Mouse (Mus musculus) embryonic stem cell, embryonic (primary cell): ENCODE measurements around the gene Pycr2.

ENCODE experiments used
- CTCF ChIA-PET, 4 experiments: fragments of 300-600 bp in 2 of 4; fragments of 350-600 bp in 2 of 4; sonication (Branson Sonifier 250); formaldehyde crosslinking; loops; one replicate each; lab custom pipeline; 2022; ENCODE audit warnings: inconsistent platforms in 2 of 4; lab: Charles Lee
- POLR2A ChIA-PET, 4 experiments: fragments of 300-600 bp in 2 of 4; fragments of 350-600 bp in 2 of 4; sonication (Branson Sonifier 250); formaldehyde crosslinking; loops; one replicate each; lab custom pipeline; 2022; ENCODE audit warnings: antibody characterized with exemption in 4 of 4, inconsistent platforms in 1 of 4; lab: Charles Lee

The Pycr2 gene

DNA sequence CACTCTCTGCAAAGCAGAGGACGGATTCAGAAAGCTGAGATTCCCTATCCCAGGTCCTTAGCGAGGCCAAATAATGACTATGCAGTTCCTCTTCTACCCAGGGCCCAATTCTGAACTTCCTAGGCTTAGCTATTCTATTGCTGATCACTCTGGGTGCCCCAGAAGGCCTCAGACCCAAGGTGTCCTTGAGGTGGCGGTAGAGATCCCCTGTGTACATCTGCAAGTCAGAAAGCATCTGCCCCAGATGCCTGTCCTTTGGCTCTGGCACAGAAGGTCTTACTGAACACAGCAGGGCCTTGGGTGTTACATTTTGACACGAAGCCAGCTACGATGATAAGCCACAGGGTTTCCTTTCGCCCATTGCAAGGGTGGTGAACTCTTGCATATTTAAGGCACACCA is 14.3 kb upstream of the Pycr2 start:
- ChIA-PET CTCF (interaction anchor here (0.7 to 3.9 kb wide), 35 partner anchors 10 to 695 kb away, joined by 3 to 46 read pairs (median 5); partner anchors contain the start of genes Lefty1 (in 1 of the 4), Pycr2 (in 1 of the 4) and Sde2 (in 1 of the 4)), POLR2A (interaction anchor here (0.6 to 8.2 kb wide), 82 partner anchors 8 to 1132 kb away, joined by 3 to 275 read pairs (median 9); partner anchors contain the start of genes Lefty1 (in 3 of the 4), Pycr2 (in 3 of the 4), Sde2 (in 3 of the 4) and Tmem63a (in 3 of the 4))

GRCm38 (mm10) chr1:180892808-180893207 is 11.3 kb upstream of the Pycr2 start, which contains the start of gene Lefty2:
Gene Lefty2 (plus strand): TSS chr1:180893108.
- CTCF ChIA-PET, result interaction anchor here in 2 of 4 experiments (1.1 to 3.4 kb wide), 3 partner anchors 11 to 29 kb away, joined by 3 to 11 read pairs (median 3); partner anchors contain the start of gene Pycr2 (in 1 of the 2)
- POLR2A ChIA-PET, result interaction anchor here in 3 of 4 experiments (0.6 to 4.7 kb wide), 24 partner anchors 8 to 88 kb away, joined by 3 to 80 read pairs (median 6); partner anchors contain the start of genes Lefty1 (in 3 of the 3), Pycr2 (in 2 of the 3), H3f3a (in 1 of the 3) and Sde2 (in 1 of the 3)

- POLR2A ChIA-PET, result interaction anchor here (0.6 to 4.7 kb wide), 36 partner anchors 9 to 525 kb away, joined by 3 to 80 read pairs (median 5); partner anchors contain the start of genes Pycr2 (in 3 of the 4), Lefty1 (in 2 of the 4), H3f3a (in 1 of the 4) and Sde2 (in 1 of the 4)
- CTCF ChIA-PET, result interaction anchor here in 2 of 4 experiments (0.6 to 3.4 kb wide), 5 partner anchors 9 to 30 kb away, joined by 3 to 11 read pairs (median 4); partner anchors contain the start of gene Pycr2 (in 1 of the 2)
Measured at GRCm38 (mm10) chr1:180894088-180894987, 9.8 kb upstream of the Pycr2 start.

DNA sequence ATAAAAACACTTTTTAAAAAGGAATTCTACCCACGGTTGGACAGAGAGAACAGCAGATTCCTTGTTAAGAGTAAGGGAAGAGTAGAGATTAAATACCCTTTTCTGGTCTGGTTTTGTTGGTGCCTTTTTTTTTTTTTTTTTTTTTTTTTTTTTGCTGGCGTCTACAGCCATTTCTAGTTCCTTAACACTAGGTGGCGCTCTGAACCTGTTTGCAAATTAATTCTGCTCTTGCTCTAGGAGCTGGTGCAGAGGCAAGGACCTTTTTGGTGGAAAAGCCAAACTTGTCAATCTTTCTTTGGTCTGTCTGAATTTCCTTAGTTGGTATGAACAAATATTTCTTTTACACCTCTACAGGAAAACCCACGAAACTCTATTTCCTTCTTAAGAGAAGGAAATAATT is 3.0 kb upstream of the Pycr2 start:
- CTCF ChIA-PET, result interaction anchor here (0.5 to 1.4 kb wide), 75 partner anchors 8 to 1075 kb away, joined by 3 to 29 read pairs (median 4); partner anchors contain the start of gene Lefty1 (in 3 of the 4)

DNA sequence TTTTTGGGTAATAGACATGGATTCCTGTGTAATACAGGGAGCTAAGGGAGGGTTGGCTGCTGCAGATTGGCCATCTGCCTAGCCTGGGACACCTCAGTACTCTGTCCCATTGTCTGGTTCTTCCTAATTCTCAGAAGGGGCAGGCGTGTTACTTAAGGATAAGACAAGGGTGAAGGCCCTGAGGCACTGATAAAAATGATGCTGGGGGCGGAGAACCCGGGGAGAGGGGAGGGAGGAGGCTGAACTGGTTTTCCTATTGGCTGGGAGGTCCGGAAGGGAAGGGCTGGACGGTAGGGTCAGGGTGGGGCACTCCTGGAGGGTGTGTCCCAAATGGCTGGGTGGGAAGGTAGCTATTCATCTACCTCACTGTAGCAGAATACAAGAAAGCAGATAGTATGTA is 1.2 kb upstream of the Pycr2 start:
- ChIA-PET CTCF (interaction anchor here in 3 of 4 experiments (0.5 to 5.6 kb wide), 24 partner anchors 8 to 166 kb away, joined by 3 to 46 read pairs (median 6); partner anchors contain the start of genes Lefty2 (in 2 of the 3) and Tmem63a (in 1 of the 3)), POLR2A (interaction anchor here (0.5 to 15.8 kb wide), 52 partner anchors 8 to 1200 kb away, joined by 3 to 373 read pairs (median 8); partner anchors contain the start of genes Sde2 (in 3 of the 4), Lefty1 (in 2 of the 4), Lefty2 (in 2 of the 4) and Tmem63a (in 2 of the 4))

More for the DNA sequence above, 3.0 kb upstream of the Pycr2 start:
- POLR2A ChIA-PET, result interaction anchor here (0.5 to 14.4 kb wide), 41 partner anchors 9 to 1518 kb away, joined by 3 to 373 read pairs (median 4); partner anchors contain the start of genes Lefty1 (in 2 of the 4), Tmem63a (in 2 of the 4) and Sde2 (in 1 of the 4)

DNA sequence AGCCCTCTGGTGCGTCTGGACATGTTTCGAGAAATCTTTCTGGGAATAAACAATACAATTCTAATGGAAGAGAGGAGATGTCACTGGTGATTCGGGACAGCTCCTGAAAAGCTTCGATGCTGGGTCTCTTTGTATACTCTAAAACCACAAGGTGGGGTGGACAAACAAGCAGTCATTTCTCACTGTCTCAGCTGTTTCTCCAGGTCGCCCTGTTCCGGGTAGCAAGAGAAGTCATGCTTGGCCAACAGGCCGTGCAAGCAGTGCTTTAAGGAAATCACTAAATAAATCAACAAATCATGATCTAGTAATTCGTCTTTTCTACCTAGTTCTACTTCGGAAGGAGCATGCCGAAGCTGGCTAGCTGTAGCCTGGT is 441 bp upstream of the Pycr2 start:
- CTCF ChIA-PET, result interaction anchor here in 3 of 4 experiments (0.9 to 5.6 kb wide), 21 partner anchors 8 to 119 kb away, joined by 3 to 46 read pairs (median 4); partner anchors contain the start of genes Lefty2 (in 2 of the 3) and Tmem63a (in 1 of the 3)
- POLR2A ChIA-PET, result interaction anchor here (0.5 to 15.8 kb wide), 61 partner anchors 7 to 266 kb away, joined by 3 to 373 read pairs (median 6); partner anchors contain the start of genes Lefty1 (in 3 of the 4), Sde2 (in 3 of the 4), H3f3a (in 2 of the 4) and Lefty2 (in 2 of the 4)

DNA sequence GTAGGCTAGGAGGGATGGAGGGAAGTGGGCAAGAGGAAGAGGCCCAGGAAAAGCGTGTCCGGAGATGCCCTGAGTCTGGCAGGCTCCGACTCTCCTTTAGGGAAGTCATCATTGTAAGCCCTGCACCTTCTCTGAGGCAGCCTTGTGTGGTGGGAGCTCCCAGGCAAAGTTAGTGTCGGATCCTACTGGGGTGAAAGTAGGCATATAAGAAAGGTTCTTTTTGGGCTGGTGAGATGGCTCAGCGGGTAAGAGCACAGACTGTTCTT is 655 bp downstream of the Pycr2 start:
- CTCF ChIA-PET, result interaction anchor here (0.9 to 5.6 kb wide), 19 partner anchors 9 to 127 kb away, joined by 3 to 46 read pairs (median 5); partner anchors contain the start of genes Lefty2 (in 1 of the 4) and Tmem63a (in 1 of the 4)
- POLR2A ChIA-PET, result interaction anchor here (0.5 to 15.8 kb wide), 58 partner anchors 8 to 1579 kb away, joined by 3 to 373 read pairs (median 6); partner anchors contain the start of genes Lefty1 (in 2 of the 4), Lefty2 (in 2 of the 4), Sde2 (in 2 of the 4) and Tmem63a (in 2 of the 4)

DNA sequence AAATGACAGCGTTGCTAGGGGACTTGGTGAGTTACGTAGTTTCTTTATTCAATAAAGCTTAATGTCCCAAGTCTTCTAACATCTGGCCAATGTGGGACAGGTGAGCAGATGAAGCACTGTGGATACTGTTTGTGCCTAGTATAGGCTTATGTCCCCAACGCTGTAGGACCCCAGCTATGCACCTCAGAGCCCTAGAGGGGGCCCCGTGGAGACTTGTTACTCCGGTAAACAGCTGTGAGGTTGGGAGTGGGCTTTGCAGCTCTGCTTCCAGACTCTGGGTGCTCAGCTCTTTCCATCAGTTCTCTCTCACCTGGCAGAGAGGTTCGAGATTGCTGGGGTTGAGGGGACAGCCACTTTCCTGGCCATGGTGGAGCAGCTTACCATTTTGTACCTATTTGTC is 1.2 kb downstream of the Pycr2 start:
- CTCF ChIA-PET, result interaction anchor here (0.5 to 5.6 kb wide), 20 partner anchors 11 to 127 kb away, joined by 3 to 46 read pairs (median 4); no protein-coding TSS in a partner anchor
- POLR2A ChIA-PET, result interaction anchor here (0.5 to 15.8 kb wide), 44 partner anchors 10 to 1579 kb away, joined by 3 to 373 read pairs (median 8); partner anchors contain the start of genes Lefty1 (in 3 of the 4), Lefty2 (in 2 of the 4), Sde2 (in 2 of the 4) and Tmem63a (in 2 of the 4)

DNA sequence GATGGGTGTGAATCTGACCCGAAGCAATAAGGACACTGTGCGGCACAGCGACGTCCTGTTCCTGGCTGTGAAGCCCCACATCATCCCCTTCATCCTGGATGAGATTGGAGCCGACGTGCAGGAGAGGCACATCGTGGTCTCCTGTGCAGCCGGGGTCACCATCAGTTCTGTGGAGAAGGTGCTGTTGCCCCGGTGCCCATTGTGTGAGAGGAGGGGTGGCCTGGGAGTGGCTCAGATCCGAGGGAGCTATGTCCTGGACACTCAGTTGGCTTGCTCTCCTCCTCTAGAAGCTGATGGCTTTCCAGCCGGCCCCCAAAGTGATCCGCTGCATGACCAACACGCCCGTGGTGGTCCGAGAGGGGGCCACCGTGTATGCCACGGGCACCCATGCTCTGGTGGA is 1.8 kb downstream of the Pycr2 start:
- ChIA-PET CTCF (interaction anchor here (0.5 to 5.6 kb wide), 20 partner anchors 10 to 128 kb away, joined by 3 to 46 read pairs (median 4); no protein-coding TSS in a partner anchor), POLR2A (interaction anchor here (0.6 to 15.8 kb wide), 43 partner anchors 9 to 325 kb away, joined by 3 to 373 read pairs (median 6); partner anchors contain the start of genes Lefty1 (in 3 of the 4), Sde2 (in 3 of the 4), Lefty2 (in 2 of the 4) and Tmem63a (in 2 of the 4))

DNA sequence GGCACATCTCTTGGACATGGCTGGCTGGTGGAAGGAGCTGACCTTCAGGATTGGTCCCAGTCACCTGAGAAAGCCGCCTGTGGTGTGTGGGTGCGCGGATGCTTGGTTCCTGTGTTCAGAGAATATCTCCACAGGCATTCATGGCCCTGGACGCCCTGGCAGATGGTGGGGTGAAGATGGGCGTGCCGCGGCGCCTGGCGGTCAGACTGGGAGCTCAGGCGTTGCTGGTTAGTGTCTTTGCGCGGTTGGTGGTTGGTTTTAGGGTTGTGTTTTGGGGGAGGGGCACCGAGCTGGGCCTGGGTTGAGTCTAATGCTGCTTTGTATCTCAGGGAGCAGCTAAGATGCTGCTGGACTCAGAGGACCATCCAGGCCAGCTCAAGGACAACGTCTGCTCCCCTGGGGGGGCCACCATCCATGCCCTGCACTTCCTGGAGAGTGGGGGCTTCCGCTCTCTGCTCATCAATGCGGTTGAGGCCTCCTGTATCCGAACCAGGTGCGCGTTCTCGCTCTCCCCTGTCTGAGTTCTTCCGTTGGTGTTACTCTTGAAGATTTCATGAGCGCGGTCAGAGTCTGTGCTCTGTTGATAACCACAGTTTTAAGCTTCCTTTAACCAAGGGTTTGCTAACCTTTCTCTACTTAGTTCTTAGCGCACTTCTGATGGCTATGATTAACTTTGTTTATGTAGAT is 2.5 kb downstream of the Pycr2 start:
- POLR2A ChIA-PET, result interaction anchor here (0.6 to 15.8 kb wide), 41 partner anchors 8 to 324 kb away, joined by 3 to 373 read pairs (median 6); partner anchors contain the start of genes Sde2 (in 3 of the 4), Lefty2 (in 2 of the 4), Tmem63a (in 2 of the 4) and Lefty1 (in 1 of the 4)
- CTCF ChIA-PET, result interaction anchor here (0.6 to 5.6 kb wide), 14 partner anchors 13 to 1380 kb away, joined by 3 to 46 read pairs (median 4); no protein-coding TSS in a partner anchor

DNA sequence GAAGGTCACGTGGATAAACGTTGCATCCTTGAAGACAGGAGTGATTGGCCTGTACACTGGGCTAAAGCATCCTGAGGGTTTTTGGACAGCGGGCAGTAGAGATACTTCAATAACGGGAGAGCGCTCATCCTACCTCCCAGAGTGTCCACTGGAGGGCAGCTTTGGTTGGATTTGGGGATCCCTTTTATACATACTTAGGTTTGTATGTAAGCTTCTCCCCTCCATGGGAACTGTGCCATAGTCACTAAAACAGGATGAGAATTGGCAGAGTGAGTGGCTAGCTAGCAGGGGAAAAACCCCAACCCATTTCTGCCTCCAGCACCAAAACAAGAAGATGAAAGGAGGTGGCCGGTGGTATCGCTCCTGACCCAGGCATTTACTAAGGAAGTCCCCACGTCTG is 7.0 kb downstream of the Pycr2 start:
- CTCF ChIA-PET, result interaction anchor here (0.5 to 2.0 kb wide), 20 partner anchors 8 to 969 kb away, joined by 3 to 12 read pairs (median 4); no protein-coding TSS in a partner anchor

GRCm38 (mm10) chr1:180911653-180912287 is 7.7 kb downstream of the Pycr2 start:
- POLR2A ChIA-PET, result interaction anchor here in 3 of 4 experiments (0.5 to 21.1 kb wide), 33 partner anchors 8 to 268 kb away, joined by 3 to 373 read pairs (median 4); partner anchors contain the start of genes Lefty1 (in 2 of the 3), Sde2 (in 2 of the 3), Lefty2 (in 1 of the 3) and Pycr2 (in 1 of the 3)

More for the DNA sequence above, 7.0 kb downstream of the Pycr2 start:
- POLR2A ChIA-PET, result interaction anchor here (0.6 to 21.1 kb wide), 32 partner anchors 8 to 683 kb away, joined by 3 to 373 read pairs (median 4); partner anchors contain the start of genes Sde2 (in 2 of the 4), Lefty1 (in 1 of the 4), Lefty2 (in 1 of the 4) and Pycr2 (in 1 of the 4)

GRCm38 (mm10) chr1:180912792-180913191 is 8.7 kb downstream of the Pycr2 start:
- ChIA-PET CTCF (interaction anchor here in 1 of 4 experiments (0.5 kb wide), 1 partner anchor 62 kb away, joined by 3 read pairs; no protein-coding TSS in a partner anchor), POLR2A (interaction anchor here in 2 of 4 experiments (0.7 to 21.1 kb wide), 10 partner anchors 8 to 62 kb away, joined by 3 to 373 read pairs (median 6); partner anchors contain the start of genes Pycr2 (in 2 of the 2), Lefty1 (in 1 of the 2), Sde2 (in 1 of the 2) and Tmem63a (in 1 of the 2))

More at GRCm38 (mm10) chr1:180911653-180912287, 7.7 kb downstream of the Pycr2 start:
- CTCF ChIA-PET, result interaction anchor here (0.5 to 2.0 kb wide), 30 partner anchors 8 to 969 kb away, joined by 3 to 12 read pairs (median 4); partner anchors contain the start of gene Pycr2 (in 1 of the 4)

- POLR2A ChIA-PET, result interaction anchor here (0.7 to 21.1 kb wide), 13 partner anchors 8 to 53 kb away, joined by 3 to 373 read pairs (median 4); partner anchors contain the start of genes Pycr2 (in 2 of the 4), Lefty1 (in 1 of the 4) and Tmem63a (in 1 of the 4)
- CTCF ChIA-PET, result interaction anchor here in 2 of 4 experiments (1.0 to 1.8 kb wide), 5 partner anchors 10 to 63 kb away, joined by 4 to 6 read pairs (median 5); partner anchors contain the start of gene Pycr2 (in 1 of the 2)
Measured at GRCm38 (mm10) chr1:180913797-180914196, 9.7 kb downstream of the Pycr2 start.
